Mouse (Mus musculus): ENCODE measurements around the gene Gng4. TPM values are rescaled to one million over a fixed set of nuclear protein-coding genes. Genes with fewer than 3 reads are reported as not detected.

The Gng4 gene
- polyA plus RNA-seq (2014; fragmentation: Nextera tagmentation; extraction: Ambion mirVana): 0.58 and 1.0 TPM in 2 replicates

DNA sequence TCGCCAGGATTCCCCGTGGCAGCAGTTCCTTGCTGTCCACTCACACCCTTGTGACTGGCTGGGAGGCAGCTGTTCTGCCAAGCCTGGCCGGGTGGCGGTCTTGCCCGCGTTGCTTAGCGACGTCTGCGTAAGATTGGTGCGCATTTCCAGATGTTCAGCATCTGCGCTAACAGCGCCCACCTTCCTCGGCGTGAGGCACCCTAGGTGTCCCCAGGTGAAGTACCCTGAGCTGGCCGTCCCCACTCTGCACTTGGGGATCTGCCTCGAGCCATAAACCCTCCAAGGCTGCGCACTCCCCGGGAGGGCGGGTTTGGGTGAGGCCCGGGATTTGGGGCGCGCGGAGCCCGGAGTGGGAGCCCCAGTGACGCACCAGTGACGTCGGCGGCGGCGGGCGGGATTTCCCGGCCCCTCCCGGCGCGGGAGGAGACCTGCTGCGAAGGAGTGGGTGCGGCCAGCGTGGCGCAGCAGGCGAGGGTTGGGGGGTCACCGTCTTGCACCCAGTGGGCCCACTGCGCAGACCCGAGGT, at the start of gene Gng4:
TSS of gene Gng4 (plus strand) at position 166 of the 526 bp plus-strand sequence.
- Histone ChIP-seq H3K4me3 (ENCODE audit: low read depth, low read length) (peak within 1 kb of the TSS; percentile 56), H3K9ac (peak within 1 kb of the TSS; percentile 34), H3K27me3 (ENCODE audit: insufficient read depth, low read length) (peaks cover 35% of the 10 kb centered on the region), H3K4me1 (ENCODE audit: insufficient read depth) (peaks cover 4% of the 10 kb centered on the region; the same call in 1 of the 2 replicates), H3K27ac (ENCODE audit: low read depth) (no peak within 1 kb of the TSS), H3K4me2 (peak within 1 kb of the TSS; percentile 95), H3K36me3 (ENCODE audit: insufficient read depth) (no peaks in the 10 kb centered on the region), H3K9me3 (ENCODE audit: low read depth, low read length) (no peaks in the 10 kb centered on the region)
- peak; percentile 69 for DNase-seq
- ATAC-seq (ENCODE audit: insufficient read depth): peak; percentile 80
- WGBS: under 1% methylated on average over 43 of the region's 43 CpGs
- TF ChIP-seq CTCF (IDR thresholded peaks at IDR 0.05; ENCODE audit: low read depth): no peak

- ATAC-seq (ENCODE audit: insufficient read depth): no peak
Observed at GRCm38 (mm10) chr13:13739232-13739631, 44.6 kb upstream of the Gng4 start.

GRCm38 (mm10) chr13:13745911-13746310, 37.9 kb upstream of the Gng4 start:
- ATAC-seq (ENCODE audit: insufficient read depth): no peak
- TF ChIP-seq CTCF (IDR thresholded peaks at IDR 0.05; ENCODE audit: low read depth): no peak
- WGBS: 82% methylated on average over 3 of the region's 3 CpGs
- no peak overlapping the region for H3K4me2 ChIP-seq
- peaks cover 18% of the 10 kb centered on the region; the same call in 1 of the 2 replicates for H3K36me3 ChIP-seq (ENCODE audit: insufficient read depth)
- H3K9ac ChIP-seq: no peak overlapping the region
- DNase-seq: no peak
- no peaks in the 10 kb centered on the region for H3K27me3 ChIP-seq (ENCODE audit: insufficient read depth, low read length)
- H3K27ac ChIP-seq (ENCODE audit: low read depth): no peak overlapping the region
- no peaks in the 10 kb centered on the region for H3K4me1 ChIP-seq (ENCODE audit: insufficient read depth)
- H3K4me3 ChIP-seq (ENCODE audit: low read depth, low read length): no peak overlapping the region
- no peaks in the 10 kb centered on the region for H3K9me3 ChIP-seq (ENCODE audit: low read depth, low read length)

More at GRCm38 (mm10) chr13:13739232-13739631, 44.6 kb upstream of the Gng4 start:
- 93% methylated on average over 4 of the region's 4 CpGs for WGBS
- no peak overlapping the region for H3K9ac ChIP-seq
- H3K36me3 ChIP-seq (ENCODE audit: insufficient read depth): peaks cover 5% of the 10 kb centered on the region; the same call in 1 of the 2 replicates
- DNase-seq: no peak
- H3K9me3 ChIP-seq (ENCODE audit: low read depth, low read length): no peaks in the 10 kb centered on the region
- no peak overlapping the region for H3K27ac ChIP-seq (ENCODE audit: low read depth)
- H3K4me1 ChIP-seq (ENCODE audit: insufficient read depth): no peaks in the 10 kb centered on the region
- H3K4me3 ChIP-seq (ENCODE audit: low read depth, low read length): no peak overlapping the region
- no peak overlapping the region for H3K4me2 ChIP-seq
- H3K27me3 ChIP-seq (ENCODE audit: insufficient read depth, low read length): no peaks in the 10 kb centered on the region
- TF ChIP-seq CTCF (IDR thresholded peaks at IDR 0.05; ENCODE audit: low read depth): no peak

DNA sequence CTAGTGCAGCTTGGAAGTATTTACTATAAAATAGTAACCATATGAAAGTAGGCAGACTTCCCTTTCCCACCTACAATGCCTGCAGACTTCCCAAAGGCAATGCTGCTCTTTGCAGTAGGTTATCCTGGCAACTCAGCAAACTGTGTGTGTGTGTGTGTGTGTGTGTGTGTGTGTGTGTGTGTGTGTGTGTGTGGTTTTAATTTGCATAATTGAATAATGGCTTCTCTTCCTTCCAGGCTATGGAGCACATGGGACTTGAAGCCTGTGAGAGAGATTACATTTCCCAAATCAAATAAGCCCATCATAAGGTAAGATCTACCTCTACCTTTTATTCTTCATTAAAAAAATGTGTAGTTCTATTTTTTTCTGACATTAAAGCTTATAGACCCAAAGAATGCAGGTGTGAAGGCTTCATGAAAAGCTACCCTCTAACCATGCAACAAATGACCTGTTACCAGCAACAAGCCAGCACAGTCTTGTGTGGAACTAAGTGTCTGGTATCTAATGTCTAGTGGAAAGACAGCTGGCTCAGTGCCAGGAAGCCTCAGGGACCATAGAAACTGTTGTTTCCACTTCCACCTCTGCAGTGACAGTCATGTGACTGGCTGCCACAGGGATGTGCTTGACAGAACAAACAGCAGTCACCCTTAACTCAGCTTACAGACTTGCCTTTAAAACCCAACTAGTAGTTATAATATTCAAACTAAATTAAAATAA, 7.9 kb upstream of the Gng4 start:
- no peak overlapping the region for H3K4me3 ChIP-seq (ENCODE audit: low read depth, low read length)
- ATAC-seq (ENCODE audit: insufficient read depth) (peak; percentile 24; the same call in 1 of the 2 replicates), DNase-seq (peak; percentile 65)
- H3K27me3 ChIP-seq (ENCODE audit: insufficient read depth, low read length): no peaks in the 10 kb centered on the region
- H3K9ac ChIP-seq: no peak overlapping the region
- no peak for TF ChIP-seq CTCF (IDR thresholded peaks at IDR 0.05; ENCODE audit: low read depth)
- no peaks in the 10 kb centered on the region for H3K9me3 ChIP-seq (ENCODE audit: low read depth, low read length)
- no peak overlapping the region for H3K27ac ChIP-seq (ENCODE audit: low read depth)
- no peaks in the 10 kb centered on the region for H3K4me1 ChIP-seq (ENCODE audit: insufficient read depth)
- no peak overlapping the region for H3K4me2 ChIP-seq
- H3K36me3 ChIP-seq (ENCODE audit: insufficient read depth): 0 out of 2 replicates have a peak, but pooled peaks cover 10% of the 10 kb centered on the region

GRCm38 (mm10) chr13:13777052-13777451, 6.8 kb upstream of the Gng4 start:
- no peak for DNase-seq
- no peak overlapping the region for H3K27ac ChIP-seq (ENCODE audit: low read depth)
- no peak for TF ChIP-seq CTCF (IDR thresholded peaks at IDR 0.05; ENCODE audit: low read depth)

GRCm38 (mm10) chr13:13777696-13778095, 6.2 kb upstream of the Gng4 start:
- Histone ChIP-seq H3K4me2 (no peak overlapping the region), H3K4me3 (ENCODE audit: low read depth, low read length) (no peak overlapping the region), H3K4me1 (ENCODE audit: insufficient read depth) (no peaks in the 10 kb centered on the region), H3K27me3 (ENCODE audit: insufficient read depth, low read length) (peaks cover under 1% of the 10 kb centered on the region; the same call in 1 of the 2 replicates), H3K27ac (ENCODE audit: low read depth) (no peak overlapping the region), H3K9me3 (ENCODE audit: low read depth, low read length) (no peaks in the 10 kb centered on the region), H3K36me3 (ENCODE audit: insufficient read depth) (0 out of 2 replicates have a peak, but pooled peaks cover 10% of the 10 kb centered on the region), H3K9ac (no peak overlapping the region)
- WGBS: 80% methylated on average over 8 of the region's 8 CpGs
- DNase-seq (no peak), ATAC-seq (ENCODE audit: insufficient read depth) (no peak)
- TF ChIP-seq CTCF (IDR thresholded peaks at IDR 0.05; ENCODE audit: low read depth): no peak

More at GRCm38 (mm10) chr13:13777052-13777451, 6.8 kb upstream of the Gng4 start:
- H3K4me1 ChIP-seq (ENCODE audit: insufficient read depth): no peaks in the 10 kb centered on the region
- no peak for ATAC-seq (ENCODE audit: insufficient read depth)
- no peak overlapping the region for H3K4me2 ChIP-seq
- no peak overlapping the region for H3K4me3 ChIP-seq (ENCODE audit: low read depth, low read length)
- WGBS: 91% methylated on average over 11 of the region's 11 CpGs
- H3K27me3 ChIP-seq (ENCODE audit: insufficient read depth, low read length): no peaks in the 10 kb centered on the region
- H3K9me3 ChIP-seq (ENCODE audit: low read depth, low read length): no peaks in the 10 kb centered on the region
- 0 out of 2 replicates have a peak, but pooled peaks cover 10% of the 10 kb centered on the region for H3K36me3 ChIP-seq (ENCODE audit: insufficient read depth)
- no peak overlapping the region for H3K9ac ChIP-seq

- no peak overlapping the region for H3K4me3 ChIP-seq (ENCODE audit: low read depth, low read length)
- WGBS: 76% methylated on average over 1 of the region's 1 CpGs
- H3K4me1 ChIP-seq (ENCODE audit: insufficient read depth): peaks cover under 1% of the 10 kb centered on the region; the same call in 1 of the 2 replicates
- no peak for TF ChIP-seq CTCF (IDR thresholded peaks at IDR 0.05; ENCODE audit: low read depth)
- H3K27ac ChIP-seq (ENCODE audit: low read depth): no peak overlapping the region
- 0 out of 2 replicates have a peak, but pooled peaks cover 10% of the 10 kb centered on the region for H3K36me3 ChIP-seq (ENCODE audit: insufficient read depth)
- DNase-seq: no peak
- no peaks in the 10 kb centered on the region for H3K9me3 ChIP-seq (ENCODE audit: low read depth, low read length)
- ATAC-seq (ENCODE audit: insufficient read depth): no peak
- H3K9ac ChIP-seq: no peak overlapping the region
- H3K27me3 ChIP-seq (ENCODE audit: insufficient read depth, low read length): peaks cover 12% of the 10 kb centered on the region
- H3K4me2 ChIP-seq: no peak overlapping the region
Observed at GRCm38 (mm10) chr13:13778837-13779458, 4.9 kb upstream of the Gng4 start.
